Mouse (Mus musculus) lung, adult 2 months (tissue): ENCODE results near the gene Adamtsl2. TPM values are rescaled to one million over a fixed set of nuclear protein-coding genes. Genes with fewer than 3 reads are reported as not detected.

ENCODE experiments used
- DNase-seq: peaks from one replicate; pipeline ENCODE4 v3.0.0; 2022
- H3K4me1 ChIP-seq: fragments of 200-500 bp; 2 replicates; pipeline ENCODE4 v1.6.1; 2011; ENCODE audit warnings: low read length; ENCODE audit not compliant: control insufficient read depth, insufficient read depth
- H3K4me3 ChIP-seq: fragments of 200-500 bp; replicated peaks from 2 replicates; pipeline ENCODE3; 2011; ENCODE audit warnings: low read depth, mild to moderate bottlenecking, control low read depth, low read length; ENCODE audit errors: extremely low read depth
- CTCF ChIP-seq: fragments of 200-500 bp; IDR thresholded peaks from 2 replicates; pipeline ENCODE4 v1.5.1; 2011; ENCODE audit warnings: mild to moderate bottlenecking, low read length, control low read depth; ENCODE audit not compliant: insufficient read depth
- POLR2A ChIP-seq: fragments of 200-500 bp; IDR thresholded peaks from 2 replicates; pipeline ENCODE4 v1.6.1; 2011; ENCODE audit warnings: low read depth, mild to moderate bottlenecking, control low read depth, low read length, borderline replicate concordance; ENCODE audit errors: extremely low read depth
- WGBS: fragments of 180-500 bp; shearing (Covaris S2); methylation state at CpG from one replicate; pipeline ENCODE4 v1.1.7; 2018; 5-methylcytosine and 5-hydroxymethylcytosine counted together
- polyA plus RNA-seq: library from polyadenylated mRNA; depleted of rRNA; stranded (reverse); fragments of >200 nt; gene quantifications from 2 replicates; pipeline ENCODE4 v1.2.3, GENCODE M21; 2012; rRNA removed

The Adamtsl2 gene
- 50.7 and 73.0 TPM in 2 replicates for polyA plus RNA-seq

DNA sequence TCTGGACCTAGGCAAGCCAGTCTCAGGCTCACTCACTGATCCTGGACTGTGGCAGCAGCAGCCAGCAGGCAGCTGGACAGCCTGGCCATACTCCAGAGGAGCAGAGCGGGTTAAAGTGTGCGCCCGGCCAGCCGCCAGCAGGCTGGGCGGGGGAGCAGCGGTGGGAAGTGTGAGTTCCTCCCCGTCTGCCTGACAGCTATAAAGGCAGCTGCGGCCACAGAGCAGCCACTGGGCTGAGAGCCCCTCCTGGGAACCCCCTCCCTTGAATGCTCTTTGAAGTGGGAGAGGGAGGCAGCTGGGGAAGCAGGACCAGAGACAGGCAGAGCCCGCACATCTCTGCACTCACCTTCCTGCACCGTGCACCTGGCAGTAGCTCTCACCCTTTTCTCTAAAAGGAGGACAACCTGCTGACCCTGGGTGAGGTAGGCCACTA is at the start of gene Adamtsl2:
Adamtsl2 (plus strand) TSS at position 228 of the 433 bp plus-strand sequence.
- DNase-seq: peak; percentile 63
- Histone ChIP-seq H3K4me1 (peaks cover 20% of the 10 kb centered on the region), H3K4me3 (peak within 1 kb of the TSS; percentile 66)
- WGBS: 1% methylated on average over 10 of the region's 10 CpGs
- TF ChIP-seq POLR2A (peak; percentile 74; the same call in 1 of the 2 replicates), CTCF (no peak)

DNA sequence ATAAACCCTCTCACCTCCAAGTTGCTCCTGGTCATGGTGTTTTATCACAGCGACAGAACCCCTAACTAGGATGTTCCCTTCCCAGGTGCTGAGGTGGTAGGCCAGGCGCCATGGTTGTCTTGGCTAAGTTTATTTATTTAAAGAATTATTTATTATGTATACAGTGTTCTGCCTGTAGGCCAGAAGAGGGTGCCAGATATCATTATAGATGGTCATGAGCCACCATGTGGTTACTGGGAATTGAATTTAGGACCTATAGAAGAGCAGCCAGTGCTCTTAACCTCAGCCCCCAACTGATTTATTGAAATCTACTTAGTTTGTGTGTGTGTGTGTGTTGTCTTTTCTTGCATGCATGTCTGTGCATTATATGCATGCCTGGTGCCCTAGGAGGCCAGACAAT is 46.8 kb upstream of the Adamtsl2 start:
- TF ChIP-seq POLR2A (no peak), CTCF (no peak)

GRCm38 (mm10) chr2:27036003-27036402 is 43.2 kb upstream of the Adamtsl2 start:
- 70% methylated on average over 3 of the region's 3 CpGs for WGBS
- H3K4me3 ChIP-seq: no peak overlapping the region
- TF ChIP-seq CTCF (no peak), POLR2A (no peak)
- no peaks in the 10 kb centered on the region for H3K4me1 ChIP-seq
- no peak for DNase-seq

More for the DNA sequence above, 46.8 kb upstream of the Adamtsl2 start:
- Histone ChIP-seq H3K4me3 (no peak overlapping the region), H3K4me1 (peaks cover 4% of the 10 kb centered on the region; the same call in 1 of the 2 replicates)
- no peak for DNase-seq
- WGBS: 55% methylated on average over 2 of the region's 2 CpGs

DNA sequence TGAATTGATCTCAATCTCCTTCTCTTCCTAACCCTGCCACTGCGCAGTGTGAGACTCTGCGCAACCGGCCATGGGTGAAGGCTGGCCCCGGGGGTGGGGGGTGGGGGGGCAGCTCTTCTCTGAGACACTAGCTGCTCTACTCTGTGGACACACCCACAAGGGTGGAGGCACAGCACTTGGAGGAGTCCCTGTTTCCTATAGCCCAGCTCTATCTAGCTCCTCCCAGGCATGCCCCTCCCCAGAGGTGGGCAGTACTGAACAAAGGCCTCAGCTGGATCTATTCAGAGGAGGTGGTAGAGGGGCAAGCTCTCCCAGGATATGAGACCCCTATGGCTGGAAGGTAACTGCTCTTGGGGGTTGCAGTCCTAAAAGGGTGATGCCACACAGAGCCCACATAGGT is 42.2 kb upstream of the Adamtsl2 start:
- 72% methylated on average over 4 of the region's 4 CpGs for WGBS

DNA sequence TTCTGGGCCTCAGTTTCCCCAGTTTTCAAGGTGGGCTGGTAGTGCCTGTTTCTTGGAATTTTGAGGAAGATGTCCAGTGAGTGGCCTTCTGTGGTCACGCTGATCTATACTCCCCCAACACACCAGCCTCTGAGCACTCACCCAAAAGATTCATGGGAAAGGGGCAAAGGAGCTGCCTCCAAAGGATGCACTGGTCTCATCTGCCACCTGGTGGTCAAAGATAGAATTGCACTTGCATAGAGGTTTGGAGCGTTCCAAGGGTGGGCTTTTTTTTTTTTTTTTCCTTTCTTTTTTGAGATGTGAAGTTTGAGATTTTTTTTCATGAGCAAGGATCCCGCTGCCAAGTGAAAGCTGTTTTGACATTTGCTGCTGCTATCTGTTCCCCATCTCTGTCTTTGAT is 40.6 kb upstream of the Adamtsl2 start:
- TF ChIP-seq CTCF (peak; percentile 86), POLR2A (no peak)
- no peaks in the 10 kb centered on the region for H3K4me1 ChIP-seq
- DNase-seq: peak; percentile 57
- WGBS: 3% methylated on average over 3 of the region's 3 CpGs
- H3K4me3 ChIP-seq: no peak overlapping the region

More for the DNA sequence above, 42.2 kb upstream of the Adamtsl2 start:
- Histone ChIP-seq H3K4me1 (no peaks in the 10 kb centered on the region), H3K4me3 (no peak overlapping the region)
- no peak for DNase-seq
- TF ChIP-seq POLR2A (no peak), CTCF (no peak)

GRCm38 (mm10) chr2:27039286-27039685 is 39.9 kb upstream of the Adamtsl2 start:
- TF ChIP-seq POLR2A (no peak), CTCF (peak; percentile 16; the same call in 1 of the 2 replicates)
- 9% methylated on average over 1 of the region's 1 CpGs for WGBS

GRCm38 (mm10) chr2:27042131-27042844 is 36.9 kb upstream of the Adamtsl2 start:
- TF ChIP-seq CTCF (no peak), POLR2A (no peak)
- no peak for DNase-seq
- H3K4me1 ChIP-seq: no peaks in the 10 kb centered on the region
- WGBS: 68% methylated on average over 8 of the region's 8 CpGs
- no peak overlapping the region for H3K4me3 ChIP-seq

More at GRCm38 (mm10) chr2:27039286-27039685, 39.9 kb upstream of the Adamtsl2 start:
- no peak overlapping the region for H3K4me3 ChIP-seq
- H3K4me1 ChIP-seq: no peaks in the 10 kb centered on the region
- DNase-seq: no peak

GRCm38 (mm10) chr2:27043461-27043860 is 35.7 kb upstream of the Adamtsl2 start:
- TF ChIP-seq POLR2A (no peak), CTCF (peak; percentile 79)
- Histone ChIP-seq H3K4me1 (no peaks in the 10 kb centered on the region), H3K4me3 (no peak overlapping the region)
- peak; percentile 68 for DNase-seq
- 20% methylated on average over 3 of the region's 3 CpGs for WGBS

GRCm38 (mm10) chr2:27044166-27044565 is 35.0 kb upstream of the Adamtsl2 start:
- no peak for DNase-seq

GRCm38 (mm10) chr2:27044641-27045040 is 34.5 kb upstream of the Adamtsl2 start:
- 55% methylated on average over 3 of the region's 3 CpGs for WGBS
- no peak for TF ChIP-seq CTCF
- DNase-seq: no peak
- no peak overlapping the region for H3K4me3 ChIP-seq
- no peaks in the 10 kb centered on the region for H3K4me1 ChIP-seq

More at GRCm38 (mm10) chr2:27044166-27044565, 35.0 kb upstream of the Adamtsl2 start:
- H3K4me3 ChIP-seq: no peak overlapping the region
- WGBS: 53% methylated on average over 4 of the region's 4 CpGs
- no peak for TF ChIP-seq CTCF
- TF ChIP-seq POLR2A: no peak
- no peaks in the 10 kb centered on the region for H3K4me1 ChIP-seq
